Mouse (Mus musculus): Measurements from ENCODE around the gene Rsrp1.

GRCm38 (mm10) chr4:134914864-134915209, 8.6 kb upstream of the Rsrp1 start, which contains the start of gene Tmem50a:
- TF ChIP-seq CTCF (IDR thresholded peaks at IDR 0.05; ENCODE audit: control insufficient read depth, insufficient read depth, low read length) (no peak), POLR2A (IDR thresholded peaks at IDR 0.05; ENCODE audit: borderline replicate concordance, control insufficient read depth, low read depth, low read length) (peak; percentile 76; the same call in 1 of the 2 replicates)
